Mouse (Mus musculus): Measurements from ENCODE around the gene Lpar5. TPM values are rescaled to one million over a fixed set of nuclear protein-coding genes. Genes with fewer than 3 reads are reported as not detected.
"Not testable (repeated sequence)": the region's sequence is repeated elsewhere in the genome, so short reads cannot be mapped to it uniquely, and the experiment has no call there.

The Lpar5 gene
- under 1 TPM; 0.53 to 0.75 TPM for total RNA-seq (2021)

DNA sequence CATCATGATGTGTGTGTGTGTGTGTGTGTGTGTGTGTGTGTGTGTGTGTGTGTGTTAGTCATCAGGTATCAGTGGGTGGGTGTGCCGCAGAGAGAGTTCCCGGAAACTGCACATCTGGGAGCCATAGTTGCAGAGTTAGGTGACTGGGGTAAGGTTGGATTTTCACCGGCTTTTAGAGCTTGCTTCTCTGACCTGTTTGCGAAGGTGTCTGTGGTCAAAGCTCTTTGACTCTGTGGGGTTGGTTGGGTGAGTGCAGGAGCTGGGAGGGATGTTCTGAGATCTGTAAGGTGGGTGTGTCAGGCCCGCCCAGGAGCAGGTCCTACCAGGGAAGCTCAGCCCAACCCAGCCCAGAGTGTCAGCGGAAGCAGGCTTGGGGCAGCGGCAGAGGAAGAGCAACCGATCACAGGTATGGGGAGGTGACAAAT lies at the start of gene Lpar5:
TSS of gene Lpar5 (plus strand) at position 350 of the 425 bp plus-strand sequence.
- no peak for DNase-seq

DNA sequence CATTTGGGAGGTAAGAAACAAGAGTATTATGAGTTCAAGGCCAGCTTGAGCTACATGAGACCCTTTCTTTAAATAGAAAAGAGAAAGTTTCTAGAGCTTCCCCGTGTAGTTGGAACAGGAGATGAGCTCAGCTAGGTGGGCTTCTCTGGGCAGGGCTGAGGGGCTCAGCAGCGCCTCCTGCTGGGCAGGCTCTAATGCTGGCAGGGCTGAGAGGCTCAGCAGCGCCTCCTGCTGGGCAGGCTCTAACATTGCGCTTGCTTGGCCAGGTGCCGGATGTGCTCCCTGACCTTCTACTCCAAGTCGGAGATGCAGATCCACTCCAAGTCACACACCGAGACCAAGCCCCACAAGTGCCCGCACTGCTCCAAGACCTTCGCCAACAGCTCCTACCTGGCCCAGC lies 37.2 kb upstream of the Lpar5 start:
- not testable (repeated sequence) for DNase-seq

DNA sequence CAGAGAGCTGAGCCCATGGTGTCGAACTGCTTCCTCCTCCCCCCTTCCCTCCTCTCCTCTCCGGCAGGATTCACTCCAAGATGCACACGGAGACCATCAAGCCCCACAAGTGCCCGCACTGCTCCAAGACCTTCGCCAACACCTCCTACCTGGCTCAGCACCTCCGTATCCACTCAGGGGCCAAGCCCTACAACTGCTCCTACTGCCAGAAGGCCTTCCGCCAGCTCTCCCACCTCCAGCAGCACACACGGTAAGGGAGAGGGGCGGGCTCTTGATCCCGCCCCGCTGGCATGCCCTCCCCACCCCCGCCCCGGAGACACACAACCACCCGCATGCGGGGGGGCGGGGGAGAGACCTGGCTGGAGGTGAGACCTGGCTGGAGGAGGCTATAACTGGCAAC lies 36.1 kb upstream of the Lpar5 start:
- DNase-seq, result no peak

DNA sequence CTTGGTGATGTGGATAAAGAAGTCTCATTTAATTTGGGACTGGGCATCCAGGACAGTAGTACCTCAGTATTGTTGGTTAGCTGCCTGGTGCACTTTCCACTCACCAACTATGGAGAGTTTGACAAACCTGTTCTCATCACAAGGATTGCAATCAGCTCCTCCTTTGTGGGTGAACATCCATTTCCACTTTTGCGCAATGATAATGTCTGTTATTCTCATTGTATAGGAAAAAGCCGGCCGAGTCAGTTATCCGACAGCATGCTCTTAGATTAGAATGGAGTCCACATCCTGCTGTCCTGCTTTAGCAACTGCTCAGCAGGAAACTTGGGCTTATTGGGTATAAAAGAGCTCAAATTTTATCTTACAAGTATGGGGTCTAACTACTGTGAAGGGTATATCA lies 29.1 kb upstream of the Lpar5 start:
- no peak for DNase-seq

DNA sequence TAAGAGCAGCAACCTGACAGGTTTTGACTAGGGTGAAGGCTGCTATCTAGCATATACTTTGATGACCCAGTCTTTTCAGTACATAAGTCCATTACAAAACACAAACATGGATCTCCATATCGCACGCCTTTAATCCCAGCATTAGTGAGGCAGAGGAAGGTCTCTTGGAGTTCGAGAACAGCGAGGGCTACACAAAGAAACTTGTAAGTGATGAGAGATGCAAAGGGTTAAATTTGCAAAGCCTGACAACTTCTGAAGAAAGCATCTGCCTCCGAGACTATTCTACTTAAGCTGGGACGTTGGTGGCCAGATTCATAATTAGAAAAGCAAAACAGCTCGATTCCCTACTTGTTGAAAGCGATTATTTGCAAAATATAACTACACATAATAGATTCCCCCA lies 28.6 kb upstream of the Lpar5 start:
- DNase-seq, result no peak

DNA sequence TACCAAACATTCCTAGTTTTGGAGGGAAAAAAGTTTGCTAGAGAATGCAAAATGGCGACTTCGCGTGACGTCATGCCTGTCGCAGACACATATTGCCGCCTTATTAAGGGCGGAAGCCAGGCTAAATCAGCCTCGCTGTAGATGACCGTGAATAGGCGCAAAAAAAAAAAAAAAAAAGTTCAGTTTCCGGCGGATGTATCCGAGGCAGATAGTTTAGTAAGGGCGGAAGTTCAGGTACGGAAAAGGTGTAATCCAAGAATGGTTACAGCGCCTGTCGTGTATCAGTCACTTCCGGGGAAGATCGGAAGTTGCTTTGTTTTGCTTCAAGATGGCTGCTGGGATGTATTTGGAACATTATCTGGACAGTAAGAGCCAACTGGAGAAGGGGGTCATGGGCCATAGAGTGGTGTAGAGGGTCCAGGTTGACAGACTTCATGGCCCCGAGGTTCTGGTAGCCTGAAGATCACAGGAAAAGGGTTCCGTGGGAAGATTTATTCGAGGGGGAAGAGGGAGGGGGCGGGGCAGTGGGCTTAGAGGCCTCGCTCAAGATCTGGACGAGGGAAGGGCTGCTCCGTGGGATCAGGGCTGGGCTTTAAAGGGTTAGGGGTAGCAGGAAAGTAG lies 28.1 kb upstream of the Lpar5 start, which contains the start of gene Ing4:
TSS of gene Ing4 (plus strand) at position 228 of the 621 bp plus-strand sequence.
- peak; percentile 83 to 87 for DNase-seq

DNA sequence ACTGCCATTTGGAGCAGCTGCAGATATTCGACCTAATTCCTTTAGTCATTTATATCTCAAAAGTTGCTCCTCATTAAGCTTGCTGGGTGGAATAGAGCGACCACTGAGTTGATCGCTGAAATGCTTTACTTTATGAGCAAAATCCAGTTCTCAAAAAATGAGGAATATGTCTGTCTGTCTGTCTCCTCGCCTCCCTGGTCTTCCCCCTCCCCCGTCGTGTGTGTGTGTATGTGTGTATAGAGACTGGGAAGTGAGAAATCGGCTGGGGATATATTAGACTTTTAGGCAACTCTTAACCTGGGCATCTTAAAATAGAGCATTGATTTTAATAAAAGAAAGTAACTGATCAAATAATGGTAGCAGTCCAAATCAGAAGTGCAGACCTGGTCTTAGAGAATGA lies 27.5 kb upstream of the Lpar5 start:
- no peak for DNase-seq

DNA sequence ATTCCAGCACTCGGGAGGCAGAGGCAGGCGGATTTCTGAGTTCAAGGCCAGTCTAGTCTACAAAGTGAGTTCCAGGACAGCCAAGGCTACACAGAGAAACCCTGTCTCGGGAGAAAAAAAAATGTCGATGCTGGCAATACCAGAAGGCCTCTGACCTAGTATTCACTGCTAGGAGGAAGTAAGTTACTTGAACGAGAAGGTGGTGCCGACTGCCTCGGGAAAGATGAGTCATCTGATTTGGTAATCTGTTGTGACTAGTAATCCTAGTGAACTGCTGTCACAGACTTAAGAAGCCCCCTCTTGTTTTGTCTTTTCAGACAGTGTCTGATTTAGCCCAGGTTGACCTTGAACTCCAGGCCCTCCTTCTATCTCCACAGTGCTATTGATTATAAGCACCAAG lies 26.7 kb upstream of the Lpar5 start:
- no peak for DNase-seq

DNA sequence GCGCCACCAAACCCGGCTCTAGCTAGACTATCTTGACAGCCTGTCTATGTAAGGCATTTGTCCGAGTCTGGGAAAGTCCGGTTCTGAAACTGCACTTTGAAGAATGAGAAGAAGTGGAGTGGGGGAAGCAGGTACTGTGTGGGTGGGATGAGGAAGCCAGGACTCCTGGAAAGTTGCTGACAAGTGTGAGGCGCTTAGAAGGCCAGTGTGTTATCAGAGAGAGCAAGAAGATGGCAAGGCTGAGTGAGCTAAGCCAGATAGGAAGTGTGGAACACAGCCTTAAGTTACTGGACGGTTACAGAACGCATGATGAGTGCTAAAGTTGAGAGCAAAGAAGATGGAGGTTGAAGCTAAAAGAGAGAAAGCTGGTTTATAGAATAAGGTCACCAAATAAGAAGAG lies 25.6 kb upstream of the Lpar5 start:
- no peak for DNase-seq

DNA sequence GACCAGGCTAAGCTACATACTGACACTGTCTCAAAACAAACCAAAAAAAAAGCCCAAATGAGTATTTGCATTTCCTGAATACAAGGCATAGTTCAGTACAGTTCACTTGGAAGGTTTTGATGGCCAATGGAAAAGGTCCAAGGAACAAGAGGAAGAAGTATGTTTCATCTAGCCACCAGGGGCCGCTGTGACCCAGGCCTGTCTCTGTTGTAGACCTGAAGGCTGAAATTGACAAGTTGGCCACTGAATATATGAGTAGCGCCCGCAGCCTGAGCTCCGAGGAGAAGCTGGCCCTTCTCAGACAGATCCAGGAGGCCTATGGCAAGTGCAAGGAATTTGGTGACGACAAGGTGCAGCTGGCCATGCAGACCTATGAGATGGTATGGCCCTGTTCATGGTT lies 21.0 kb upstream of the Lpar5 start:
- DNase-seq, result peak; percentile 68 to 78

DNA sequence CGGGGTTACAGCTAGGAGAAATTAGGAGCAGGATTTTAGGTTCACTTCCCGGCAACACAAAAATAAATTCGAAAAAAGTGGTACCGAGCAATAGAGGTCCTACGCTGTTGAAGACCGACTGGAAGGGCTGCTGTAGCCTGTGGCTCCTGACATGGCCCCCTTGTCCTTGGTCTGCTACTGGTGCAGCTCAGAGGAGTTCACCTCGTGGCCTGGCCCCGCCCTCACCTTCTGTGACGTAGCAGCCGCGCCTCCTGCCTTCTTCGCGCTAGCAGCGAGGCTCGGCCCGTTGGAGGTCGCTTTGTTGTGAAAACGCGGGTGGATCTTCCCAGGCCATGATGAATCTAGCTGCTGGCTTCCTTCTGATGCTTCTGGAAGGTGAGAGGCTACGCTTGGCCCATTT lies 18.0 kb upstream of the Lpar5 start, which contains the start of gene Acrbp:
TSS of gene Acrbp (plus strand) at position 12 of the 400 bp plus-strand sequence.
- no peak for DNase-seq

DNA sequence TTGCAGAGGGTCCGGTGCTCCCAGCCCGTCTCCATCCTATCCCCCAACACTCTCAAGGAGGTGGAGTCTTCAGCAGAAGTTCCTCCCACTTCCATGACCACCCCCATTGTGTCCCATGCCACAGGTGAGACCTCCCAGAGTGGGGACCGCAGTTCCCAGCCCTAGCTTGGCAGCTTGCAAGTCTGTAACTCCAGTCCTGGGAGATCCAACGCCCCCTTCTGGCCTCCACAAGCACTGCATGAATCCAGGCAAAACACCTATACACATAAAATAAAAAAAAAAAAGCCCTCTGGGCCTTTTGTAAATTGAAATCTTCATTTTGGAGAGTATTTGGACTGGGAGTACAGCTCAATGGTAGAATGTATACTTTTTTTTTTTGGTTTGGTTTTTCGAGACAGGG lies 16.5 kb upstream of the Lpar5 start:
- no peak for DNase-seq

DNA sequence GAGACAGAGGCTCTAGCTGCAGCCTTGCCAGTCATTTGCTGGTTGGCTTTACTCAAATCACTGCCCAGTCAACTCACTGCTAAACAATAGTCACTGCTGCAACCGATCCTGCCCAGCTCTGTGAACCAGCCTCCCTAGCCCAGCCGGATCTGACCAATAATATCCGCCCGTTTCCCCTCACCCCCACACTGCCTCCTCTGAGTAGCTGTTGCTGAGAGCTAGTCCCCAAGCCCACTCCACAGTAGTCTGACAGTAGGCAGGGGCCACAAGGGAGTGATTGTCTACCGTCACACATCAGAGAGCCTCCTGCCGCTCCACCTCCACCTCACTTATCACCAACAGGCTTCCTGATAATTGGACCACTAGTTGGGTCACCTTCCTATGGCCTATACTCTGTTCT lies 6.2 kb upstream of the Lpar5 start:
- DNase-seq, result no peak

DNA sequence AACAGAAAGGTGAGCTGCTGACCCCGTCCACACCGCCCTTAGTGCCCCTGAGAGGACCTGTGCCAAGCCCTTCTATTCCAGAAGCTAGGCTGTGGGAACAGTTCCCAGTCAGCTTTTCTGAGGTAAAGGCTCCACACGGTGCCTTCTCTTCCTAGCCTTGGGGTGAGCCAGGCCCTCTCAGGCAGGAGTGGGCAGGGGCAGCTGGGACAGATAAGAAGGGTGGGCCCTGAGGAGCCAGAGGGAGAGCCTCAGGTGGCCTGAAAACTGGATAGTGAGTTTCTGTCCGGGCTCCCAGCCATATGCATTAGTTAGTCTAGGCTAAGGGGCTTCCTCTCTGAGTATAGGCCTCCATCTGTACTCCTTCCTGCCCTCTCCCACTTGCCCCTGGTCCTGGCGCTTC lies 5.2 kb upstream of the Lpar5 start:
- DNase-seq, result no peak

DNA sequence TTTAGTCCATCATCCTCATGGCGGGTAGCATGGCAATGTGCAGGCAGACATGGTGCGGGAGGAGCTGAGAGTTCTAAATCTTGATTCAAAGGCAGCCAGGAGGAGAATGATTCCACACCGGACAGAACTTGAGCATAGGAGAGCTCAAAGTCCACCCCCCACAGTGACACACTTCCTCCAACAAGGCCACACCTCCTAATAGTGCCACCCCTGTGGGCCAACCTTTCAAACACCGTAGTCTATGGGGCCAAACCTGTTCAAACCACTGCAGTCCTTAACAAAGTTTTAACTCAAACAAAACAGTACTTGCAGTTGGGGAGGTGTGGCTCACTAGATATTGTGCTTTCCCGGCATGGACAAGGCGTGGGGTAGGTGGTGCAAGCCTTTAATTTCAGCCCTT lies 3.8 kb upstream of the Lpar5 start:
- no peak for DNase-seq

DNA sequence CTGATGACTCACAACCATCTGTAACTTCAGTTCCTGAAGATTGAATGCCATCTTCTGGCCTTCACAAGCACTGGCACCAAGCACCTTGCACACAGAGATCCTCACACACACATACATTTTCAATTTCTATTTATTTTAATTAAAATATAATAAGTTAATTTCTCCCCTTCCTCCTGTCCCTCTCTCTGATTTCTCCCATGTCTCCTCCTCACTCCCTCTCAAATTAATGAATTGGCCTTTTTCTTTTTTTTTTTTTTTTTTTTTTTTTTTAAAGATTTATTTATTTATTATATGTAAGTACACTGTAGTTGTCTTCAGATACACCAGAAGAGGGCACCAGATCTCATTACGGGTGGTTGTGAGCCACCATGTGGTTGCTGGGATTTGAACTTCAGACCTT lies 2.5 kb upstream of the Lpar5 start:
- DNase-seq, result not testable (repeated sequence)

DNA sequence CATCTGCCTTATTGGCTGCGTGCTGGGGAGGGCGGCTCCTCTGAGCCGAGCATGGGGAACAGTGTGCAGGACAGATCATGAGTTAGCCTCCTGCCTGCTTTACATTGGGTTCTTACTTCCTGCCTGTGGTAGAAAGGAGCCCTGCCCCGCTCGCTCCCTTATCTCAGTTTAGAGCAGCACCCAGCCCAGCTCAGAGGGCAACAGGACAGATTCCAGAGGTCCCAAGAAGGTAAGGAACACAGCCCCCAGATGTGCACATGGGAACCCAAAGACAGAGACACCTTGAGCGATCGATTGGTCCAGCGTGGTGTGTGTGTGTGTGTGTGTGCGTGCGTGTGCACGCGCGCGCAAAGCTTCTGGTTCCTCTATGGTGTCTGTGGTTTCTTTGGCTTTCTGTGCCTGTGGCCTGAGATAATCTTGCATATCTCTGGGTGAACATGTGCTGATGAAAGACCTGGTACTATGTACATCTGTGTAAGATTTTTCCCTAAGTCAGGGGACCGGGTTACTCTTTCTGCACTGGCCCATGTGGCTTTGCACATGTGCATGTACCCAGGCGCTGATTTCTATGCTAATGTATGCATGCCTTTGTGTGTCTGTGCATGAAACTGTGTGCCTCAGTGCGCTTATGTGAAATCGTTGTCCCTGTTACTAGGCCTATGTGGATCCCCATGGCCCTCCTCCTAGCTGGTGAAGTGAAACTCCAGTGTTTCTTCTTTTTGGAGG lies 3.6 kb downstream of the Lpar5 start:
- DNase-seq, result no peak

DNA sequence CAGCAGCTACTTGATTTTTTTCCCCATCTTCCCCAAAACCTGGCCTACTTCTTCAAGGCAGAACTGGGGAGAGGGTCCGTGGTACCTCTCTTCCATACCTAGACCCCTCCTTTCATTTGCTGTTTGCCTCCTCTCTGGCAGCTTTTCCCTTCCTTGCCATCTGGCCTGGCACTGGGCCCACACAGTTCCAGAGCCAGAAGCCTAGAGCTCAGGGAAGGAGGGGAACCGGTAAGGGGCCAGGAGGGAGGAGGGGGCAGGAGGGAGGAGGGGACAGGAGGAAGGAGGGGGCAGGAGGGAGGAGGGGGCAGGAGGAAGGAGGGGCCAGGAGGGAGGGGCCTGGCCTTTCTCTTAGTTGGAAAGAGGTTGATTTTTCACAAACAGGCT lies 4.2 kb downstream of the Lpar5 start:
- DNase-seq, result peak; percentile 68 to 73

DNA sequence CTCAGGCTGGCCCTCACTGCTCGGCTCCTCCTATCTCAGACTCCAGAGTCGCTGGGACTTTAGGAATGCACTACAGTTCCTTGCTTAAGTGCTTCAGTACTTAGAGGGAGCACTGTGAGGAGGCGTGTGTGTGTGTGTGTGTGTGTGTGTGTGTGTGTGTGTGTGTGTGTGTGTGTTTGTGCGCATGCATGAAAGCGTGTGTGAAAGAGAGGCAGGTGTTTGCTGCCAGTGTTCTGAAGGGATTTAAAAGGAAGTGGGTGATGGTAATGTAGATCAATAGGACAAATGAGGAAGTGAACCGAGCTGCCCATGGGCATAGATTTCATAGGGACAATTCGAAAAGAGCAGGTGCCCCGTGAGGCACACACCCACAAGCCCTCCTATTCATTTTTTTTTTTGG lies 6.1 kb downstream of the Lpar5 start:
- DNase-seq, result no peak

DNA sequence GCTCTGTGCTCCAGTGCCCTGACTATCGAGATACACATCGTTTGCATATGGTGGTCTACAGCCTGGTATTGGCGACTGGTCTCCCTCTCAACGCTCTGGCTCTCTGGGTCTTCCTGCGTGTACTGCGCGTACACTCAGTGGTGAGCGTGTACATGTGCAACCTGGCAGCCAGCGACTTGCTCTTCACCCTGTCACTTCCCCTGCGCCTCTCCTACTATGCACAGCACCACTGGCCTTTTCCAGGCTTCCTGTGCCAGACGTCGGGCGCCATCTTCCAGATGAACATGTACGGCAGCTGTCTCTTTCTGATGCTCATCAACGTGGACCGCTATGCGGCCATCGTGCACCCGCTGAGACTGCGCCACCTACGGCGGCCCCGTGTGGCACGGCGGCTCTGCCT lies 13.7 kb downstream of the Lpar5 start:
- no peak for DNase-seq

DNA sequence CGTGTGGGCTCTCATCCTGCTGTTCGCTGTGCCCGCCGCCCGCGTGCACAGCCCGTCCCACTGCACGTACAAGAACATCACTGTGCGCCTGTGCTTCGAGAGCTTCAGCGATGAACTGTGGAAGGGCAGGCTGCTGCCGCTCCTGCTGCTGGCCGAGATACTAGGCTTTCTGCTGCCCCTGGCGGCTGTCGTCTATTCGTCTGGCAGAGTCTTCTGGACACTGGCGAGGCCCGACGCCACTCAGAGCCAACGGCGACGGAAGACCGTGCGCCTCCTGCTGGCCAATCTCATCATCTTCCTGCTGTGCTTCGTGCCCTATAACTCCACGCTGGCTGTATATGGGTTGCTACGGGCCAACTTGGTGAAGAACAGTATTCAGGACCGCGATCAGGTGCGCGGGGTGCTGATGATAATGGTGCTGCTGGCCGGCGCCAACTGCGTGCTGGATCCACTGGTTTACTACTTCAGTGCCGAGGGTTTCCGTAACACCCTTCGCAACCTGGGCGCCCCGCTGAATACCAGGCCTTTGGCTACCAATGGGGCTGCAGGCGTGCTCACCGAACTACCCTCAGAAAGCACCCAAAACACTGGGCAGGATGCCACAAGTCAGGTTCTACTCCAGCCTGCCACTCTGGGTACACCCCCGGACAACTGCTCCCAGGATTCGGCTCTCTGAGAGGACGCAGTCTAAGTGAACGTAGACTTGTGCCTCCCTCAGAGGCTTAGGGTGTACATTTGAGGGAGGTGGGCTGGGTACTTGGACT lies 14.3 kb downstream of the Lpar5 start:
- DNase-seq, result peak; percentile 74 to 77

DNA sequence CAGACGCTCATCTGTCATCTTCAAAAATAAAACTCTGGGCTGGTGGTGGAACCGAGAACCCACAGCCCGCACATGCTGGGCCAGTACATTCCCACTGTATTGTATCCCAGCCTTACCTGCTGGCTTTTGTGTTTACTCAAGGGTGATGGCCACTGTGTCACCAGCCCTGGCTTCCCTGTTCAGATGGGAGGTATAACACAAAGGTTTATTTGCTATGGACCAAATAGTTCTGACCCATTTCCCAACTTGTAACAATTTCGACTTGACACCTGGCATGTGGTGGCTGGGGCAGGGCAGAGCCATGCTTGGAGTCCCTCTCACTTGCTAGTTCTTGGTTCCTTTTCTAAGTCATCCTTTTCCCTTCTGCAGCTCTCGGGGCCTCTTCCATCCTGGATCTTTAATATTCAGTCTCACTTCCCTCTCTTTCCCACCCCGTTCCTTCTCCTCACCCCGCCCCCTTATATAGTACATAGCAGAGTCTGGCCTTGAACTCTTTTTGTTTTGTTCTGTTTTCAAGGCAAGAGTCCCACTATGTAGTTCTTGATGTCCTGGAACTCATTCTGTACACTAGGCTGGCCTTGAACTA lies 15.2 kb downstream of the Lpar5 start:
- DNase-seq, result no peak

DNA sequence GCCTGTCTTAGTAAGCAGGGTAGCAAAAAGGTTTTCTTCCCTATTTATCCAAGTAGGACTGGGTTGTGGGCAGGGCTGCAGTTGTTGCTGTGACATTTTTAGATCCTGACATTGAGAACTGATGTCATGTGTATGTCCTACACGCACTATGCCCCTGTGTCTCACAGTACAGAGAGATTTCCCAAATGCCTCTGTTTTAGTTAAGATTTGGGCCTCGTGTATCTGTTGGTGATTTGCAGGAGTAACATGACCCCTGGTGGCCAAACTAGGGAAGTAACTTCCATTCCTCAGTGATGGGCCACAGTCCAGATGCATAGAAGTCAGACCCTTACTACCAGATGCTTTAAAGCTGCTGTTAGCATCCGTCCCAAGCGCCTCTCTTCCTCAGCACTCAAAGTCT lies 16.7 kb downstream of the Lpar5 start:
- no peak for DNase-seq
